Mouse (Mus musculus): ENCODE data around the gene Mettl7a2. TPM values are rescaled to one million over a fixed set of nuclear protein-coding genes. Genes with fewer than 3 reads are reported as not detected.
A peak's percentile ranks its signal among the peaks of the same experiment; 100 is the strongest.

Gene Mettl7a2
- total RNA-seq (2012; rRNA removed) (not detected in 2 replicates), polyA plus RNA-seq (2012; ENCODE audit: insufficient read depth in 1 of 2, insufficient read length in 2 of 2, low read depth in 1 of 2, low replicate concordance in 2 of 2, missing spikeins in 1 of 2) (not detected)

GRCm38 (mm10) chr15:100352711-100353250 lies at the start of gene Mettl7a2, which contains the start of gene Methig1:
TSS of gene Mettl7a2 (plus strand) at chr15:100353200.
TSS of gene Methig1 (plus strand) at chr15:100353149.
- H3K4me1 ChIP-seq (ENCODE audit: control insufficient read depth in 1 of 2, insufficient read depth in 2 of 2, low read length in 2 of 2), result no peaks in the 10 kb centered on the region

GRCm38 (mm10) chr15:100303428-100304018 lies 49.5 kb upstream of the Mettl7a2 start:
- Histone ChIP-seq H3K4me1 (ENCODE audit: control insufficient read depth in 1 of 2, insufficient read depth in 2 of 2, low read length in 2 of 2) (peaks cover 31 to 38% of the 10 kb centered on the region in 2 experiments), H3K9ac (ENCODE audit: control insufficient read depth, low read depth, low read length, poor library complexity, severe bottlenecking) (peak overlapping the region; percentile 55), H3K36me3 (ENCODE audit: control insufficient read depth in 1 of 2, insufficient read depth in 2 of 2, low read length in 2 of 2) (peaks cover 0 to 33% of the 10 kb centered on the region in 2 experiments; a peak in 2 of 4 replicates), H3K27ac (ENCODE audit: control insufficient read depth, low read depth, low read length) (peak overlapping the region; percentile 99), H3K79me2 (ENCODE audit: control insufficient read depth, insufficient read depth, low read length, poor library complexity) (peaks cover 7% of the 10 kb centered on the region), H3K9me3 (replicated peaks; ENCODE audit: insufficient read depth, low read length) (no peaks in the 10 kb centered on the region), H3K4me3 (ENCODE audit: control insufficient read depth in 1 of 2, insufficient read depth in 1 of 2, low read depth in 2 of 2, low read length in 2 of 2) (peak overlapping the region; percentile 56 to 79), H3K27me3 (ENCODE audit: control insufficient read depth in 1 of 2, insufficient read depth in 2 of 2, low read length in 2 of 2) (no peaks in the 10 kb centered on the region)
- DNase-seq (ENCODE audit: low read depth, low spot score), result peak; percentile 81
- TF ChIP-seq CTCF (IDR thresholded peaks at IDR 0.05 in 2 of 3, conservative IDR thresholded peaks at IDR 0.05 in 1 of 3; ENCODE audit: control insufficient read depth in 1 of 3, insufficient read depth in 1 of 3, low read depth in 2 of 3, low read length in 3 of 3, poor library complexity in 1 of 3, severe bottlenecking in 1 of 3) (no peak), TAL1 (IDR thresholded peaks at IDR 0.05; ENCODE audit: low read length) (peak; percentile 66), MYB (IDR thresholded peaks at IDR 0.05; ENCODE audit: low read depth, low read length) (peak; percentile 54; the same call in 1 of the 2 replicates), NRF1 (IDR thresholded peaks at IDR 0.05; ENCODE audit: insufficient read depth, low read depth, low read length, poor library complexity, severe bottlenecking) (no peak), MEF2A (IDR thresholded peaks at IDR 0.05; ENCODE audit: extremely low read depth, insufficient replicate concordance, low read depth, low read length, poor library complexity, severe bottlenecking) (no peak), MXI1 (IDR thresholded peaks at IDR 0.05; ENCODE audit: low read depth, low read length) (peak; percentile 67), JUND (IDR thresholded peaks at IDR 0.05; ENCODE audit: low read depth, low read length) (no peak), BHLHE40 (IDR thresholded peaks at IDR 0.05; ENCODE audit: borderline replicate concordance, low read depth, low read length) (peak; percentile 47; the same call in 1 of the 2 replicates), TCF12 (IDR thresholded peaks at IDR 0.05; ENCODE audit: low read depth, low read length) (peak; percentile 80), RAD21 (IDR thresholded peaks at IDR 0.05; ENCODE audit: low read depth, low read length) (no peak), POLR2AphosphoS2 (IDR thresholded peaks at IDR 0.05; ENCODE audit: low read length) (no peak), CHD1 (IDR thresholded peaks at IDR 0.05; ENCODE audit: low read depth, low read length) (no peak), ETS1 (IDR thresholded peaks at IDR 0.05; ENCODE audit: low read depth, low read length) (peak; percentile 72), CHD2 (IDR thresholded peaks at IDR 0.05; ENCODE audit: low read length) (no peak), ZKSCAN1 (IDR thresholded peaks at IDR 0.05; ENCODE audit: low read depth, low read length) (no peak), ZNF384 (IDR thresholded peaks at IDR 0.05; ENCODE audit: low read depth, low read length) (0 out of 2 replicates have a peak, but pooled peaks have one; percentile 15), EP300 (IDR thresholded peaks at IDR 0.05; ENCODE audit: low read depth in 1 of 2, low read length in 2 of 2) (peak; percentile 78 to 83; a peak in 3 of 4 replicates), MAX (IDR thresholded peaks at IDR 0.05; ENCODE audit: low read length) (peak; percentile 55; the same call in 1 of the 2 replicates), SIN3A (IDR thresholded peaks at IDR 0.05; ENCODE audit: low read length) (0 out of 2 replicates have a peak, but pooled peaks have one; percentile 14), KAT2A (conservative IDR thresholded peaks at IDR 0.05; ENCODE audit: low read depth, low read length) (no peak), ZC3H11A (IDR thresholded peaks at IDR 0.05; ENCODE audit: low read depth, low read length) (no peak)

More at GRCm38 (mm10) chr15:100352711-100353250, at the start of gene Mettl7a2, which contains the start of gene Methig1:
- Histone ChIP-seq H3K4me3 (ENCODE audit: control insufficient read depth in 1 of 2, insufficient read depth in 1 of 2, low read depth in 2 of 2, low read length in 2 of 2) (no peak within 1 kb of the TSS), H3K27me3 (ENCODE audit: control insufficient read depth in 1 of 2, insufficient read depth in 2 of 2, low read length in 2 of 2) (peaks cover 2 to 12% of the 10 kb centered on the region in 2 experiments; a peak in 3 of 4 replicates), H3K79me2 (ENCODE audit: control insufficient read depth, insufficient read depth, low read length, poor library complexity) (no peaks in the 10 kb centered on the region), H3K27ac (ENCODE audit: control insufficient read depth, low read depth, low read length) (no peak within 1 kb of the TSS), H3K9ac (ENCODE audit: control insufficient read depth, low read depth, low read length, poor library complexity, severe bottlenecking) (no peak within 1 kb of the TSS), H3K9me3 (replicated peaks; ENCODE audit: insufficient read depth, low read length) (no peaks in the 10 kb centered on the region), H3K36me3 (ENCODE audit: control insufficient read depth in 1 of 2, insufficient read depth in 2 of 2, low read length in 2 of 2) (no peaks in the 10 kb centered on the region)
- TF ChIP-seq UBTF (IDR thresholded peaks at IDR 0.05; ENCODE audit: borderline replicate concordance, insufficient read depth, low read depth, low read length) (no peak), ZC3H11A (IDR thresholded peaks at IDR 0.05; ENCODE audit: low read depth, low read length) (no peak), USF2 (IDR thresholded peaks at IDR 0.05; ENCODE audit: borderline replicate concordance in 1 of 2, insufficient read depth in 1 of 2, low read depth in 1 of 2, low read length in 2 of 2) (no peak), GATA1 (IDR thresholded peaks at IDR 0.05; ENCODE audit: low read depth, low read length) (no peak), CTCF (IDR thresholded peaks at IDR 0.05 in 2 of 3, conservative IDR thresholded peaks at IDR 0.05 in 1 of 3; ENCODE audit: control insufficient read depth in 1 of 3, insufficient read depth in 1 of 3, low read depth in 2 of 3, low read length in 3 of 3, poor library complexity in 1 of 3, severe bottlenecking in 1 of 3) (no peak), CHD2 (IDR thresholded peaks at IDR 0.05; ENCODE audit: low read length) (no peak), ZNF384 (IDR thresholded peaks at IDR 0.05; ENCODE audit: low read depth, low read length) (no peak), HCFC1 (IDR thresholded peaks at IDR 0.05; ENCODE audit: low read depth, low read length) (no peak), ETS1 (IDR thresholded peaks at IDR 0.05; ENCODE audit: low read depth, low read length) (no peak), ELF1 (IDR thresholded peaks at IDR 0.05; ENCODE audit: low read depth, low read length) (no peak), TAL1 (IDR thresholded peaks at IDR 0.05; ENCODE audit: low read length) (no peak), MYC (IDR thresholded peaks at IDR 0.05; ENCODE audit: low read depth, low read length) (no peak), MEF2A (IDR thresholded peaks at IDR 0.05; ENCODE audit: extremely low read depth, insufficient replicate concordance, low read depth, low read length, poor library complexity, severe bottlenecking) (no peak), POLR2AphosphoS5 (IDR thresholded peaks at IDR 0.05; ENCODE audit: borderline replicate concordance, low read depth, low read length) (no peak), POLR2AphosphoS2 (IDR thresholded peaks at IDR 0.05; ENCODE audit: low read length) (no peak), MYB (IDR thresholded peaks at IDR 0.05; ENCODE audit: low read depth, low read length) (no peak), RCOR1 (IDR thresholded peaks at IDR 0.05; ENCODE audit: low read depth, low read length) (no peak), MAZ (IDR thresholded peaks at IDR 0.05; ENCODE audit: low read depth, low read length) (no peak), E2F4 (IDR thresholded peaks at IDR 0.05; ENCODE audit: borderline replicate concordance, low read depth, low read length) (no peak)
- DNase-seq (ENCODE audit: low read depth, low spot score), result no peak
